Mouse (Mus musculus) thymus, postnatal 10 days (tissue): Measurements from ENCODE around the gene Dennd6b.
A peak's percentile ranks its signal among the peaks of the same experiment; 100 is the strongest.

Source experiments
- DNase-seq, 2 experiments: peaks; one replicate each; pipeline ENCODE4 v3.0.0; 2021; ENCODE audit warnings: low spot score in 2 of 2

Dennd6b gene

GRCm38 (mm10) chr15:89181561-89182270 lies 14.6 kb downstream of the Dennd6b start:
- no peak for DNase-seq

- no peak for DNase-seq
Measured at GRCm38 (mm10) chr15:89180571-89181229, 15.6 kb downstream of the Dennd6b start, which contains the start of gene Plxnb2. Plxnb2 (minus strand) TSS chr15:89180788.

- no peak for DNase-seq
Measured at GRCm38 (mm10) chr15:89180081-89180541, 16.2 kb downstream of the Dennd6b start.

- no peak for DNase-seq
Measured at GRCm38 (mm10) chr15:89179630-89179964, 16.7 kb downstream of the Dennd6b start.

GRCm38 (mm10) chr15:89178954-89179629 lies 17.2 kb downstream of the Dennd6b start:
- DNase-seq: peak in 1 of 2 experiments; percentile 12

- DNase-seq: no peak
Measured at GRCm38 (mm10) chr15:89178260-89178860, 17.9 kb downstream of the Dennd6b start.

- DNase-seq: no peak
Measured at GRCm38 (mm10) chr15:89177576-89178259, 18.6 kb downstream of the Dennd6b start.

GRCm38 (mm10) chr15:89177121-89177520 lies 19.2 kb downstream of the Dennd6b start:
- no peak for DNase-seq

GRCm38 (mm10) chr15:89175411-89176155 lies 20.7 kb downstream of the Dennd6b start:
- no peak for DNase-seq

- no peak for DNase-seq
Measured at GRCm38 (mm10) chr15:89174889-89175339, 21.4 kb downstream of the Dennd6b start.

GRCm38 (mm10) chr15:89173906-89174214 lies 22.4 kb downstream of the Dennd6b start:
- DNase-seq: no peak

- DNase-seq: no peak
Measured at GRCm38 (mm10) chr15:89173024-89173905, 23.0 kb downstream of the Dennd6b start.

GRCm38 (mm10) chr15:89172276-89172935 lies 23.9 kb downstream of the Dennd6b start:
- no peak for DNase-seq

- no peak for DNase-seq
Measured at GRCm38 (mm10) chr15:89171526-89172051, 24.7 kb downstream of the Dennd6b start.

GRCm38 (mm10) chr15:89170102-89170501 lies 26.2 kb downstream of the Dennd6b start:
- DNase-seq: no peak

GRCm38 (mm10) chr15:89169431-89169830 lies 26.9 kb downstream of the Dennd6b start:
- no peak for DNase-seq

GRCm38 (mm10) chr15:89168922-89169321 lies 27.4 kb downstream of the Dennd6b start:
- DNase-seq: no peak

- no peak for DNase-seq
Measured at GRCm38 (mm10) chr15:89165478-89165877, 30.8 kb downstream of the Dennd6b start.

- DNase-seq: no peak
Measured at GRCm38 (mm10) chr15:89161397-89161796, 34.9 kb downstream of the Dennd6b start.
